ENCODE assay signal across 8 mouse cellular contexts in genomic region chr5:139324691-139325394, GRCm38 (mm10). TPM values are rescaled to one million over a fixed set of nuclear protein-coding genes. Genes with fewer than 3 reads are reported as not detected.
DNase-seq lines count a peak whose midpoint lies in the region; ATAC-seq and TF ChIP-seq lines count a peak whose summit lies in the region.

No protein-coding gene starts in this region.

- DNase-seq in MN1 (ENCODE audit: low spot score): peak; percentile 20
- DNase-seq in hindbrain, postnatal 0 days (ENCODE audit: low spot score): peak; percentile 58
- DNase-seq in midbrain, embryonic 14.5 days: peak; percentile 54

- peak overlapping the region; percentile 81 for H3K9ac ChIP-seq in hindbrain, postnatal 0 days (replicated peaks; ENCODE audit: low read length)
- peak overlapping the region; percentile 59 for H3K9ac ChIP-seq in limb, embryonic 15.5 days
- peak overlapping the region; percentile 84 for H3K9ac ChIP-seq in midbrain, embryonic 14.5 days (replicated peaks; ENCODE audit: low read length)
- H3K9ac ChIP-seq in stomach, embryonic 14.5 days (replicated peaks; ENCODE audit: low read depth, low read length): peak overlapping the region; percentile 52

- H3K27ac ChIP-seq in embryonic fibroblast, embryonic 13.5 days (ENCODE audit: insufficient read depth, low read length): no peak overlapping the region
- H3K27ac ChIP-seq in hindbrain, postnatal 0 days: peak overlapping the region; percentile 90
- no peak overlapping the region for H3K27ac ChIP-seq in limb, embryonic 15.5 days
- H3K27ac ChIP-seq in midbrain, embryonic 14.5 days (replicated peaks; ENCODE audit: low read depth, low read length): peak overlapping the region; percentile 67
- H3K27ac ChIP-seq in stomach, embryonic 14.5 days (ENCODE audit: low read length): no peak overlapping the region

- no peaks in the 10 kb centered on the region for H3K9me3 ChIP-seq in erythroblast, embryonic 14.5 days (ENCODE audit: control insufficient read depth, low read length)
- H3K9me3 ChIP-seq in hindbrain, postnatal 0 days (ENCODE audit: low read length): no peaks in the 10 kb centered on the region
- H3K9me3 ChIP-seq in limb, embryonic 15.5 days: no peaks in the 10 kb centered on the region
- H3K9me3 ChIP-seq in midbrain, embryonic 14.5 days (ENCODE audit: control insufficient read depth, low read length): no peaks in the 10 kb centered on the region
- H3K9me3 ChIP-seq in stomach, embryonic 14.5 days (ENCODE audit: control insufficient read depth, low read depth, low read length): no peaks in the 10 kb centered on the region

- peaks cover 19% of the 10 kb centered on the region for H3K4me1 ChIP-seq in erythroblast, embryonic 14.5 days (ENCODE audit: control insufficient read depth)
- no peaks in the 10 kb centered on the region for H3K4me1 ChIP-seq in embryonic fibroblast, embryonic 13.5 days (ENCODE audit: control insufficient read depth, insufficient read depth, low read length)
- H3K4me1 ChIP-seq in hindbrain, postnatal 0 days (ENCODE audit: insufficient read depth, low read length): peaks cover 10% of the 10 kb centered on the region
- H3K4me1 ChIP-seq in limb, embryonic 15.5 days: peaks cover 24% of the 10 kb centered on the region
- H3K4me1 ChIP-seq in midbrain, embryonic 14.5 days (ENCODE audit: control insufficient read depth, insufficient read depth, low read length): peaks cover 4% of the 10 kb centered on the region; the same call in 1 of the 2 replicates
- H3K4me1 ChIP-seq in stomach, embryonic 14.5 days (ENCODE audit: control insufficient read depth, insufficient read depth, low read length): 0 out of 2 replicates have a peak, but pooled peaks cover 6% of the 10 kb centered on the region

- no peaks in the 10 kb centered on the region for H3K36me3 ChIP-seq in erythroblast, embryonic 14.5 days (ENCODE audit: control insufficient read depth)
- H3K36me3 ChIP-seq in hindbrain, postnatal 0 days (ENCODE audit: insufficient read depth, low read length): no peaks in the 10 kb centered on the region
- no peaks in the 10 kb centered on the region for H3K36me3 ChIP-seq in limb, embryonic 15.5 days
- H3K36me3 ChIP-seq in midbrain, embryonic 14.5 days (ENCODE audit: control insufficient read depth, insufficient read depth, low read length): no peaks in the 10 kb centered on the region
- H3K36me3 ChIP-seq in stomach, embryonic 14.5 days (ENCODE audit: control insufficient read depth, insufficient read depth, low read length): no peaks in the 10 kb centered on the region

- peaks cover 27% of the 10 kb centered on the region for H3K27me3 ChIP-seq in erythroblast, embryonic 14.5 days (ENCODE audit: control insufficient read depth)
- no peaks in the 10 kb centered on the region for H3K27me3 ChIP-seq in hindbrain, postnatal 0 days (ENCODE audit: insufficient read depth, low read length)
- peaks cover 50% of the 10 kb centered on the region for H3K27me3 ChIP-seq in limb, embryonic 15.5 days
- H3K27me3 ChIP-seq in midbrain, embryonic 14.5 days (ENCODE audit: control insufficient read depth, insufficient read depth, low read length): peaks cover 30% of the 10 kb centered on the region
- H3K27me3 ChIP-seq in stomach, embryonic 14.5 days (ENCODE audit: control insufficient read depth, insufficient read depth, low read length): peaks cover 21% of the 10 kb centered on the region

- no peak for TF ChIP-seq POLR2A in embryonic fibroblast, embryonic 13.5 days (IDR thresholded peaks at IDR 0.05; ENCODE audit: low read depth, low read length)

- no peak for TF ChIP-seq CTCF in embryonic fibroblast, embryonic 13.5 days (IDR thresholded peaks at IDR 0.05; ENCODE audit: borderline replicate concordance, insufficient read depth, low read length)
- no peak for TF ChIP-seq CTCF in hindbrain, postnatal 0 days (IDR thresholded peaks at IDR 0.05; ENCODE audit: low read depth)

- peak overlapping the region; percentile 67 for H3K4me2 ChIP-seq in hindbrain, postnatal 0 days (ENCODE audit: low read depth, low read length)
- H3K4me2 ChIP-seq in limb, embryonic 15.5 days: peak overlapping the region; percentile 98
- peak overlapping the region; percentile 80 for H3K4me2 ChIP-seq in midbrain, embryonic 14.5 days (ENCODE audit: low read length)
- H3K4me2 ChIP-seq in stomach, embryonic 14.5 days (replicated peaks; ENCODE audit: low read depth, low read length): peak overlapping the region; percentile 94

- ATAC-seq in erythroblast, adult 5-6 weeks (replicated peaks; ENCODE audit: low FRiP score, poor library complexity, severe bottlenecking): no peak
- peak; percentile 33; the same call in 1 of the 2 replicates for ATAC-seq in hindbrain, postnatal 0 days
- ATAC-seq in limb, embryonic 15.5 days (ENCODE audit: insufficient number of reproducible peaks, low FRiP score, low TSS enrichment, low read depth): peak; percentile 22; the same call in 1 of the 2 replicates
- peak; percentile 61 for ATAC-seq in midbrain, embryonic 14.5 days (ENCODE audit: low FRiP score, low TSS enrichment)
- peak; percentile 34 for ATAC-seq in stomach, embryonic 14.5 days (ENCODE audit: insufficient number of reproducible peaks, insufficient read depth, low FRiP score, low read depth)

- WGBS in hindbrain, postnatal 0 days: 4% methylated on average over 44 of the region's 62 CpGs
- 2% methylated on average over 55 of the region's 62 CpGs for WGBS in limb, embryonic 15.5 days
- WGBS in midbrain, embryonic 14.5 days: 2% methylated on average over 46 of the region's 62 CpGs
- 2% methylated on average over 48 of the region's 62 CpGs for WGBS in stomach, embryonic 14.5 days

- H3K4me3 ChIP-seq in erythroblast, embryonic 14.5 days (replicated peaks): peak overlapping the region; percentile 60
- H3K4me3 ChIP-seq in embryonic fibroblast, embryonic 13.5 days (ENCODE audit: insufficient read depth, low read length): peak overlapping the region; percentile 25; the same call in 1 of the 2 replicates
- H3K4me3 ChIP-seq in hindbrain, postnatal 0 days (ENCODE audit: low read length): peak overlapping the region; percentile 77
- H3K4me3 ChIP-seq in limb, embryonic 15.5 days: peak overlapping the region; percentile 57
- peak overlapping the region; percentile 68 for H3K4me3 ChIP-seq in midbrain, embryonic 14.5 days (replicated peaks; ENCODE audit: low read depth, low read length)
- H3K4me3 ChIP-seq in stomach, embryonic 14.5 days (ENCODE audit: low read depth, low read length): peak overlapping the region; percentile 50

RNA-seq across cellular contexts. Expression of gene Adap1, which starts 0.6 kb away (rescaled TPM):
- 0.13 and 0.17 TPM in 2 replicates for polyA plus RNA-seq in erythroblast, embryonic 14.5 days (2012)
- total RNA-seq in erythroblast, adult 5-6 weeks (2015; ENCODE audit: low replicate concordance): 8.3 and 11.9 TPM in 2 replicates
- total RNA-seq in erythroblast, adult 5-6 weeks (2017; ENCODE audit: low replicate concordance): 5.4 and 9.1 TPM in 2 replicates
- polyA plus RNA-seq in embryonic fibroblast, embryonic 13.5 days (2011; ENCODE audit: insufficient read length, low read depth, missing spikeins): 0.54 TPM in 1 of 2 replicates, not detected in the other
- total RNA-seq in hindbrain, postnatal 0 days (2014; rRNA removed): 241 and 242 TPM in 2 replicates
- 123 and 128 TPM in 2 replicates for polyA plus RNA-seq in hindbrain, postnatal 0 days (2015; fragmentation: Nextera tagmentation; extraction: Ambion mirVana)
- 3.2 and 4.1 TPM in 2 replicates for polyA plus RNA-seq in limb, embryonic 15.5 days (2015; fragmentation: Nextera tagmentation; extraction: Ambion mirVana)
- polyA plus RNA-seq in midbrain, embryonic 14.5 days (2014; fragmentation: Nextera tagmentation; extraction: Ambion mirVana): 38.6 and 64.0 TPM in 2 replicates
- 2.2 and 2.3 TPM in 2 replicates for polyA plus RNA-seq in stomach, embryonic 14.5 days (2014; fragmentation: Nextera tagmentation; extraction: Ambion mirVana)

RNA-seq across cellular contexts. Expression of gene Cox19, which starts 26.4 kb away (rescaled TPM):
- polyA plus RNA-seq in erythroblast, embryonic 14.5 days (2012): 5.5 and 10.5 TPM in 2 replicates
- total RNA-seq in erythroblast, adult 5-6 weeks (2015; ENCODE audit: low replicate concordance): 4.2 and 6.5 TPM in 2 replicates
- 7.7 and 8.8 TPM in 2 replicates for total RNA-seq in erythroblast, adult 5-6 weeks (2017; ENCODE audit: low replicate concordance)
- 46.7 and 52.2 TPM in 2 replicates for polyA plus RNA-seq in embryonic fibroblast, embryonic 13.5 days (2011; ENCODE audit: insufficient read length, low read depth, missing spikeins)
- total RNA-seq in hindbrain, postnatal 0 days (2014; rRNA removed): 93.7 and 106 TPM in 2 replicates
- 86.3 and 91.0 TPM in 2 replicates for polyA plus RNA-seq in hindbrain, postnatal 0 days (2015; fragmentation: Nextera tagmentation; extraction: Ambion mirVana)
- polyA plus RNA-seq in limb, embryonic 15.5 days (2015; fragmentation: Nextera tagmentation; extraction: Ambion mirVana): 90.6 and 94.2 TPM in 2 replicates
- 129 and 130 TPM in 2 replicates for polyA plus RNA-seq in midbrain, embryonic 14.5 days (2014; fragmentation: Nextera tagmentation; extraction: Ambion mirVana)
- polyA plus RNA-seq in stomach, embryonic 14.5 days (2014; fragmentation: Nextera tagmentation; extraction: Ambion mirVana): 105 and 120 TPM in 2 replicates

RNA-seq across cellular contexts. Expression of gene Cyp2w1, which starts 27.6 kb away (rescaled TPM):
- polyA plus RNA-seq in erythroblast, embryonic 14.5 days (2012): 0.02 and 0.06 TPM in 2 replicates
- total RNA-seq in erythroblast, adult 5-6 weeks (2015; ENCODE audit: low replicate concordance): not detected in 2 replicates
- total RNA-seq in erythroblast, adult 5-6 weeks (2017; ENCODE audit: low replicate concordance): not detected in 2 replicates
- polyA plus RNA-seq in embryonic fibroblast, embryonic 13.5 days (2011; ENCODE audit: insufficient read length, low read depth, missing spikeins): not detected in 2 replicates
- not detected in 2 replicates for total RNA-seq in hindbrain, postnatal 0 days (2014; rRNA removed)
- not detected in 2 replicates for polyA plus RNA-seq in hindbrain, postnatal 0 days (2015; fragmentation: Nextera tagmentation; extraction: Ambion mirVana)
- 22.8 and 23.5 TPM in 2 replicates for polyA plus RNA-seq in limb, embryonic 15.5 days (2015; fragmentation: Nextera tagmentation; extraction: Ambion mirVana)
- polyA plus RNA-seq in midbrain, embryonic 14.5 days (2014; fragmentation: Nextera tagmentation; extraction: Ambion mirVana): not detected in 2 replicates
- 6.3 and 6.8 TPM in 2 replicates for polyA plus RNA-seq in stomach, embryonic 14.5 days (2014; fragmentation: Nextera tagmentation; extraction: Ambion mirVana)

RNA-seq across cellular contexts. Expression of gene Gpr146, which starts 52.7 kb away (rescaled TPM):
- polyA plus RNA-seq in erythroblast, embryonic 14.5 days (2012): 8.1 and 9.7 TPM in 2 replicates
- total RNA-seq in erythroblast, adult 5-6 weeks (2015; ENCODE audit: low replicate concordance): 27.3 and 37.2 TPM in 2 replicates
- total RNA-seq in erythroblast, adult 5-6 weeks (2017; ENCODE audit: low replicate concordance): 49.4 and 58.3 TPM in 2 replicates
- polyA plus RNA-seq in embryonic fibroblast, embryonic 13.5 days (2011; ENCODE audit: insufficient read length, low read depth, missing spikeins): 0.72 and 0.88 TPM in 2 replicates
- 8.1 and 10.1 TPM in 2 replicates for total RNA-seq in hindbrain, postnatal 0 days (2014; rRNA removed)
- polyA plus RNA-seq in hindbrain, postnatal 0 days (2015; fragmentation: Nextera tagmentation; extraction: Ambion mirVana): 3.7 and 4.4 TPM in 2 replicates
- 2.6 and 3.1 TPM in 2 replicates for polyA plus RNA-seq in limb, embryonic 15.5 days (2015; fragmentation: Nextera tagmentation; extraction: Ambion mirVana)
- 1.2 and 1.8 TPM in 2 replicates for polyA plus RNA-seq in midbrain, embryonic 14.5 days (2014; fragmentation: Nextera tagmentation; extraction: Ambion mirVana)
- 1.3 and 1.5 TPM in 2 replicates for polyA plus RNA-seq in stomach, embryonic 14.5 days (2014; fragmentation: Nextera tagmentation; extraction: Ambion mirVana)

Comparison
In these comparisons a context has a peak if more than half of its experiments do, and no peak if none do; other contexts are left out.
1. H3K4me3 ChIP-seq: peak in every context shown above with its lines; median percentile 77 in hindbrain, postnatal 0 days; 68 in midbrain, embryonic 14.5 days; 60 in erythroblast, embryonic 14.5 days; 57 in limb, embryonic 15.5 days; 50 in stomach, embryonic 14.5 days; 25 in embryonic fibroblast, embryonic 13.5 days.
2. H3K27ac ChIP-seq: peak in hindbrain, postnatal 0 days (single experiment) and midbrain, embryonic 14.5 days (single experiment); none in embryonic fibroblast, embryonic 13.5 days (single experiment), limb, embryonic 15.5 days (single experiment) and stomach, embryonic 14.5 days (single experiment).
3. Peak in every context shown above with its lines, with median percentiles within 50 percentile points of each other: DNase-seq, H3K4me2 ChIP-seq and H3K9ac ChIP-seq.